Mouse (Mus musculus) embryonic fibroblast, embryonic 13.5 days (primary cell): ENCODE results near the gene Fam53a.
A peak's percentile ranks its signal among the peaks of the same experiment; 100 is the strongest.

ENCODE experiments used
- CTCF ChIP-seq: IDR thresholded peaks from 2 replicates; pipeline ENCODE4 v1.5.1; 2011; ENCODE audit warnings: mild to moderate bottlenecking, control low read depth, low read length, moderate library complexity, borderline replicate concordance; ENCODE audit not compliant: insufficient read depth
- POLR2A ChIP-seq: IDR thresholded peaks from 2 replicates; pipeline ENCODE4 v1.6.1; 2011; ENCODE audit warnings: low read depth, mild to moderate bottlenecking, control low read depth, low read length, moderate library complexity

- TF ChIP-seq CTCF = peak; percentile 99
- no peak for TF ChIP-seq POLR2A
These were observed 40.1 kb downstream of the Fam53a start for GRCm38 (mm10) chr5:33589221-33589888.
